Mouse (Mus musculus) lung, embryonic 15.5 days (tissue): ENCODE results near the gene Ulk3. TPM values are rescaled to one million over a fixed set of nuclear protein-coding genes. Genes with fewer than 3 reads are reported as not detected.

Experiments
- ATAC-seq: fragments of 200-750 bp; cut with Nextera tagmentation; 2 replicates; pipeline ENCODE4 v1.8.0; 2017; ENCODE audit warnings: moderate number of reproducible peaks, borderline replicate concordance; ENCODE audit not compliant: low FRiP score, low TSS enrichment; ENCODE audit errors: extremely low read depth
- H3K27ac ChIP-seq: fragments of 300-500 bp; sonication (generic); 2 replicates; pipeline ENCODE4 v1.5.1; 2015; ENCODE audit warnings: moderate library complexity, mild to moderate bottlenecking, inconsistent platforms
- H3K27me3 ChIP-seq: fragments of 300-500 bp; sonication (generic); 2 replicates; pipeline ENCODE4 v1.6.1; 2015; ENCODE audit warnings: inconsistent platforms
- H3K36me3 ChIP-seq: fragments of 300-500 bp; sonication (generic); 2 replicates; pipeline ENCODE4 v1.6.1; 2015; ENCODE audit warnings: inconsistent platforms
- H3K4me1 ChIP-seq: fragments of 300-500 bp; sonication (generic); 2 replicates; pipeline ENCODE4 v1.6.1; 2015; ENCODE audit warnings: inconsistent platforms
- H3K4me2 ChIP-seq: fragments of 300-500 bp; sonication (generic); 2 replicates; pipeline ENCODE4 v1.6.1; 2015; ENCODE audit warnings: inconsistent platforms, mild to moderate bottlenecking, moderate library complexity
- H3K4me3 ChIP-seq: fragments of 300-500 bp; sonication (generic); 2 replicates; pipeline ENCODE4 v1.5.1; 2015; ENCODE audit warnings: mild to moderate bottlenecking, inconsistent platforms
- H3K9ac ChIP-seq: fragments of 300-500 bp; sonication (generic); 2 replicates; pipeline ENCODE4 v1.6.1; 2015; ENCODE audit warnings: inconsistent platforms
- H3K9me3 ChIP-seq: fragments of 300-500 bp; sonication (generic); 2 replicates; pipeline ENCODE4 v1.6.1; 2016; ENCODE audit warnings: inconsistent platforms
- WGBS: fragments of 180-500 bp; shearing (Covaris S2); methylation state at CpG from one replicate; pipeline ENCODE4 v1.1.7; 2015; 5-methylcytosine and 5-hydroxymethylcytosine counted together
- polyA plus RNA-seq: library from polyadenylated mRNA; unstranded; fragments of >200 nt; fragmentation: Nextera tagmentation; extraction: Ambion mirVana; gene quantifications from 2 replicates; pipeline ENCODE4 v1.2.1, GENCODE M21; 2015

Gene Ulk3
- polyA plus RNA-seq, 1 experiment from 2014 or later = 16.0 TPM

DNA sequence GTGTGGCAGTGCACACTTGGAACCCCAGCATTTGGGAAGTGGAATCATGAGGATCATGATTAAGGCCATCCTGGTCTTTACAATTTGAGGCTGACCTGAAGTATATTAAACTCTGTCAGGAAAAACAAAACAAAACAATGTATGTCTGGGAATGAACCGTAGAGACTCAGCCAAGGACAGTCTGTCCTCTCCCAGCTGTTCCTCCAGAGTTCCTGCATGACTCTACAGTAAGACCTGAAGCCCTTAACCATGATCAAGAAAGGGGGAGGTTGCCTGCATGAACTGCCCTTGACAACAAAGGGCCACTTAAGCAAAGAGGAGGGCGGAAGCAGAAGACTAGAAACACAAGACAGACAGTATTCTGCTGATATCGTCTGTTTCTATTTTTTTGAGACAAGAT is 13.7 kb upstream of the Ulk3 start:
- H3K9ac ChIP-seq = no peak overlapping the region
- H3K36me3 ChIP-seq = peaks cover 13% of the 10 kb centered on the region
- H3K4me1 ChIP-seq = no peaks in the 10 kb centered on the region
- no peak for ATAC-seq
- no peak overlapping the region for H3K27ac ChIP-seq
- no peaks in the 10 kb centered on the region for H3K27me3 ChIP-seq
- 59% methylated on average over 3 of the region's 3 CpGs for WGBS
- no peak overlapping the region for H3K4me2 ChIP-seq
- H3K9me3 ChIP-seq = no peaks in the 10 kb centered on the region
- no peak overlapping the region for H3K4me3 ChIP-seq

DNA sequence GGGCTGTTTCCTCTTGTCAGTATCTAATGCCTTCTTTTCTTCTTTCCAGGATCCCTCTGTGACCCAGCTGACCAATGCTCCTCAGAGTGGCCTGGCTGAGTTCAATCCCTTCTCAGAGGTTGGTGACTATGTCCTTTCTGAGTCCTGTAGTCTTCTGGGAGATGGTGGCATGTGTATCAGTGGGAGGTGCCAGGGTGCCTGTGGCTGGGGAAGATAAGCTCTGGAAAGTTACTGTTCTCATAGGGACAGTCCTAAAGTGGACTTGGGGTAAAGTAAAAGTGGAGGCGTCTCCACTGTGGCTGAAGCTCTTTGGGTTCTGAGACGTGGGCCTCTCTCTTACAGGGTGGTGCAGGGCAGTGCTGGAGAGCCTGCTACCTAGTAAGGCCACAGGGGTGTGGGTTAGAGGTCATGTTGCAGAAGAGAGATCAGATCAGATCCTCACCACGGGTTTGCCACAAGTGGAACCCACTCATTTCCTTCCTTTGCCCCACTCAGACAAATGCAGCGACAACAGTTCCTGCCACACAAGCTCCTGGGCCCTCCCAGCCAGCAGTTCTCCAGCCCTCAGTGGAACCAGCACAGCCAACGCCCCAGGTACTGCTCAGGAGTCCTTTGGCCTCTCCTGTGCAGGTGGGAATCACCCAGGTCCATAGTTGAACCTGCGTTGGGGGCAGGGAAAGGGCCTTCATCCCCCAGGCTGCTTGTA is 12.0 kb upstream of the Ulk3 start:
- no peak overlapping the region for H3K9ac ChIP-seq
- H3K27ac ChIP-seq = no peak overlapping the region
- no peak overlapping the region for H3K4me3 ChIP-seq
- no peaks in the 10 kb centered on the region for H3K27me3 ChIP-seq
- ATAC-seq = no peak
- WGBS = 81% methylated on average over 6 of the region's 6 CpGs
- no peaks in the 10 kb centered on the region for H3K4me1 ChIP-seq
- H3K9me3 ChIP-seq = no peaks in the 10 kb centered on the region
- H3K36me3 ChIP-seq = peaks cover 24% of the 10 kb centered on the region
- H3K4me2 ChIP-seq = no peak overlapping the region

DNA sequence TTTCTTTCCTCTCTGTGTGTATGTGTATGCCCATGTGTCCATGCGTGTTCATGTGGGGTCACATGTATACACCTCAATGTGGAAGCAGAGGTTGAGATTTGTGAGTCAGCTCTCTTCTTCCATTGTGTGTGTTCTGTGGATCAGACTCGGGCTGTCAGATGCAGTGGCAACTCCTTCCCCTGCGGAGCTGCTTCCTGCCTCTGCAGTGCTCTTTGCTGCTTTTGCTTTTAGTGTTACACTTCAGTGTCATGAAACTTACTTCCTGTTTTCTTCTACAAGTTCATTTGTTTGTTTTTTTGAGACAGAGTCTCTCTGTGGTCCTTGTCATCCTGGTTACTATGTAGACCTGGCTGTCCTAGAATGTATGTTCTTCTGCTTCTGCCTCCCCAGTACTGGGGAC is 4.3 kb upstream of the Ulk3 start:
- Histone ChIP-seq H3K36me3 (peaks cover 43% of the 10 kb centered on the region; the same call in 1 of the 2 replicates), H3K4me3 (no peak overlapping the region), H3K9me3 (no peaks in the 10 kb centered on the region), H3K27ac (no peak overlapping the region), H3K9ac (no peak overlapping the region), H3K27me3 (no peaks in the 10 kb centered on the region), H3K4me2 (no peak overlapping the region), H3K4me1 (peaks cover 10% of the 10 kb centered on the region)
- WGBS = 81% methylated on average over 3 of the region's 3 CpGs
- no peak for ATAC-seq

DNA sequence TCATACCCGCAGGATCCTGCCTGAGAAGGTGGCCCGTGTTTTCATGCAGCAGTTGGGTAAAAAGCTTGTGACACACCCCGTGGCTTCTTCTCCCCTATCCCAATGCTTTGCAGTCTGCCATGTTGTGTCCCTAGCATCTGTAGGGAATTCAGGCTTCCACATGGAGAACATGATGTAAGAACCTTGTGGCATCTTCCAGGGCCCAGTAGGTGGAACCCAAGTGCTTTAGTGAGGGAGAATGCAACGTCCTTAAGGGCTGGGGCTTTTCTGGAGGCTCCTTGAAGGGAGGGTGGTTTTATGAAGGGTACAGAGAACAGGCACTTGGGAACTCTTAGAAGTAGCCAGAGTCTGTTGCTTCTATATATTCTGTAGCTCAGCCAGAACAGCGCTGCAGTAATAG is 1.5 kb downstream of the Ulk3 start:
- Histone ChIP-seq H3K9ac (no peak overlapping the region), H3K36me3 (peaks cover 31% of the 10 kb centered on the region), H3K4me1 (peaks cover 14% of the 10 kb centered on the region), H3K4me3 (no peak overlapping the region), H3K9me3 (no peaks in the 10 kb centered on the region), H3K27ac (no peak overlapping the region), H3K27me3 (no peaks in the 10 kb centered on the region), H3K4me2 (peak overlapping the region; percentile 91; the same call in 1 of the 2 replicates)
- no peak for ATAC-seq
- 40% methylated on average over 5 of the region's 5 CpGs for WGBS

DNA sequence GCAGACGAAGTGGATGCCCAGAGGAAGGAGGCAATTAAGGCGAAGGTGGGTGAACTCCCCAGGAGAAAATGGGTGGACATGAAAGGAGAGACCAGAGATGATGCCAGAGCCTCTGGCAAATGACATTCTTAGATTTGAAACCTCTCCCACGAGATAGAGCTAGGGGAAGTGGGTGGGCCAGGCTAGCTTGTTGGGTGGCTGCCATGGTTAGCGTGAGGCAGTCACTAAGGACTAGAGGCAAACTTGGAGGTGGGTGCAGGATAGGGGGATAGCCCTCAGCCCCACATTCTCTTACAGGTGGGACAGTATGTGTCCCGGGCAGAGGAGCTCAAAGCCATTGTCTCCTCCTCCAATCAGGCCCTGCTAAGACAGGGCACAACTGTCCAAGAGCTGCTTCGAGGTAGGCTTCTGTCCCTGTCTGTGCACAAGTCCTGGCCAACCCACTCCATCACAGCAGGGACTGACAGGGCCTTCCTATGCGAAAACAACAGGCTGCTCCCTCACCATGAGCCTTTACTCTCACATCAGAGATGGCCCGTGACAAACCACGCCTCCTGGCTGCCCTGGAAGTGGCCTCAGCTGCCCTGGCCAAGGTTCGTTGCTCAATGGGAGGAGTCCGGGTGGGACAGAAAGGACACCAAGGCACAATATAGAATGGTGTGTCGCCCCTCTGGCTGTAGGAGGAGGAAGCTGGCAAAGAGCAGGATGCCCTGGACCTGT is 4.4 kb downstream of the Ulk3 start:
- no peak for ATAC-seq
- no peak overlapping the region for H3K9ac ChIP-seq
- H3K9me3 ChIP-seq = no peaks in the 10 kb centered on the region
- H3K27me3 ChIP-seq = no peaks in the 10 kb centered on the region
- H3K4me1 ChIP-seq = peaks cover 10% of the 10 kb centered on the region
- no peak overlapping the region for H3K27ac ChIP-seq
- H3K36me3 ChIP-seq = peaks cover 23% of the 10 kb centered on the region
- no peak overlapping the region for H3K4me2 ChIP-seq
- 48% methylated on average over 12 of the region's 12 CpGs for WGBS
- H3K4me3 ChIP-seq = no peak overlapping the region

DNA sequence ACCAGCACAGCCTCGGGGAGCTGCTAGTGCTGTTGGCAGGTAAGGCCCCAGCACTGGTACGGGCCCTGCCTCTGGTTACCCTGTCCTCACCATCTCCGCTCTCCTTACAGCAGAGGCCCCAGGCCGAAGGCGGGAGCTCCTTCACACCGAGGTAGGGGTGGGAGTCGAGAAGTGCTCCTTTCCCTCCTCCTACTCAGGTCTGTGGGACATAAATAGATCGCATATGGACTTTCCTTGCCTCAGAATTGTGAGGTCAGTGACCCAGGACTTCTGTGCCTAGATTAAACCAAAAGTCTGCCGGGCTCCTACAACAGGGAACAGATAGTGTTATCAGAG is 4.9 kb downstream of the Ulk3 start:
- 65% methylated on average over 9 of the region's 9 CpGs for WGBS
- H3K9me3 ChIP-seq = no peaks in the 10 kb centered on the region
- no peak for ATAC-seq

DNA sequence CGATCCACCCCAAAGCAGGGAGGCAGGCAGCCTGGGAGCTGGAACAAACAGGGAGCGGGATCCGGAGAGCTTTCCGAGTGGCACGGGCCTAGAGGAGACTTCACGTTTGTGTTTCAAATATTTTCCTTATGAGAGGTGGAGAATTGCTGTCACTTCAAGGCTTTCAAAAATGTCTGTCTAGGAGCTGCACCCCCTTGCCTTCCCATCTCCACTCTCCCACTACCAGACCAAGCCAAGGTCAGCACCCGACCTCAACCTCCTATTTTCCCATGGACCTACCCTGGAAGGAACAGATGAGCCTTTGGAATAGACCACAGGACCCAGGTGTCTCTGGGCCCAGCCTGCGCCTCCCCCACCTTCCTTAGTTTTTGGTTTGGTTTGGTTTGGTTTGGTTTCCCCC is 8.0 kb downstream of the Ulk3 start:
- no peaks in the 10 kb centered on the region for H3K9me3 ChIP-seq
- H3K27ac ChIP-seq = no peak overlapping the region
- WGBS = 76% methylated on average over 8 of the region's 8 CpGs
- H3K36me3 ChIP-seq = peaks cover 21% of the 10 kb centered on the region
- H3K4me2 ChIP-seq = no peak overlapping the region
- no peaks in the 10 kb centered on the region for H3K27me3 ChIP-seq
- ATAC-seq = no peak
- no peak overlapping the region for H3K9ac ChIP-seq
- H3K4me3 ChIP-seq = no peak overlapping the region
- H3K4me1 ChIP-seq = peaks cover 7% of the 10 kb centered on the region

More for the DNA sequence above, 4.9 kb downstream of the Ulk3 start:
- no peak overlapping the region for H3K4me3 ChIP-seq
- peaks cover 23% of the 10 kb centered on the region for H3K36me3 ChIP-seq
- H3K4me1 ChIP-seq = peaks cover 4% of the 10 kb centered on the region; the same call in 1 of the 2 replicates
- no peaks in the 10 kb centered on the region for H3K27me3 ChIP-seq
- H3K4me2 ChIP-seq = no peak overlapping the region
- no peak overlapping the region for H3K27ac ChIP-seq
- H3K9ac ChIP-seq = no peak overlapping the region

DNA sequence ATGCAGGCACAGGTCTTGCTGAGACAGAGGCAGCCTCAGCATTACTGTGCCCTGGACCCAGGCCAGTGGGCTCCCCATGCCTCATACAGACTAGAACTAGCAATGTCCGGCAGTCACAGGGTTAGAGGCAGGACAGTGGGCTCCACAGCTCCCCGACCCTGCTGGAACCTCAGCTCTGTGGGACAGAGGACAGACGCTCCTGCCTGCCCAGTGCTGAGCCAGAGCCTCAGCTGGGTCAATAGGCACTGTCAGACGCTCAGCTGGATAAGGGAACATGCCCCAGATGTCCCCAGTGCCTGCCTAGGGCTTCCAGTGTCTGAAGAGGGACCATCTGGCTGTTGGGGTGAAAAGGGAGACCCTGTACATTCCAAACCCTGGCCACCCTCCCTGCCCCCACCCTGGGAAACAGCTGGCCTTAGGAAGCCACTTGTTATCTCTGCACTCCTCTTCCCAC is 8.7 kb downstream of the Ulk3 start:
- ATAC-seq = no peak
- Histone ChIP-seq H3K36me3 (peaks cover 15% of the 10 kb centered on the region), H3K27ac (no peak overlapping the region), H3K4me1 (peaks cover 7% of the 10 kb centered on the region), H3K4me3 (no peak overlapping the region), H3K9me3 (no peaks in the 10 kb centered on the region), H3K9ac (no peak overlapping the region), H3K27me3 (no peaks in the 10 kb centered on the region), H3K4me2 (no peak overlapping the region)
- 18% methylated on average over 4 of the region's 4 CpGs for WGBS

DNA sequence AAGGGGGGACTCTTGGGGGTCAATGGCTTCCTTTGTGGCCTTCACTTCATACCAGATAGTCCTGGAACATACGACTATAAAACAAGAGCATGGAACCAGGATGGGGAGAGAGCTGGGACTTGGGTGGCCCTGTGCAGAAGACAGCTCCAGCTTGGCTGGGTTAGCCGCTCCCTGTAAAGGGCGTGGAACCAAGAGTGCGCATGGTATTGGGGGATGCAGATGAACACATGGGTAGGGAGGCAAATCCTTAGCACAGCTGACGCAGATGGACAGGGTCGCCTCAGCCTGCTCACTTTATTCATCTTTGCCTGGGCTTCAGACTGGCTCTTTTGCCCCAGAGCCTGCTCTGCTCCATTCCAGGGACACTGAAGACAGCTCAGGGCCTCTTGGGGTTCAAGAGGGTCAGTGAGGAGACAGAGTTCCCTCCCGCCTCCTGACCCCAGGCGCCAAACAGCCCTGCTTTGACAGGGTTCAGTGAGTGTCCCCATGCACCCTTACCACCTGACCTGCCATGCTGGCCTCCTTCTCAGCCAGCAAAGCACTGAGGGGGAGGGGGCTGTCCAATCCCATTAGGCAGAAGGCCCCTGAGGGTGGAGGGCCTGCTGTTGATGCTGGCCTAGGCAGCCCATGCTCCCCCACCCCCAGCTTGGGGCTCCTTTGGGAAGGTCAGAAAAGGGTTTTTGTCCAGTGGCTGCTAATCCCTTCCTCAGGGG is 9.8 kb downstream of the Ulk3 start:
- WGBS = 56% methylated on average over 8 of the region's 8 CpGs
- no peak for ATAC-seq
- Histone ChIP-seq H3K36me3 (peaks cover 9% of the 10 kb centered on the region; the same call in 1 of the 2 replicates), H3K9me3 (no peaks in the 10 kb centered on the region), H3K27ac (no peak overlapping the region), H3K27me3 (no peaks in the 10 kb centered on the region), H3K4me3 (no peak overlapping the region), H3K9ac (no peak overlapping the region), H3K4me2 (no peak overlapping the region), H3K4me1 (peaks cover 7% of the 10 kb centered on the region)

DNA sequence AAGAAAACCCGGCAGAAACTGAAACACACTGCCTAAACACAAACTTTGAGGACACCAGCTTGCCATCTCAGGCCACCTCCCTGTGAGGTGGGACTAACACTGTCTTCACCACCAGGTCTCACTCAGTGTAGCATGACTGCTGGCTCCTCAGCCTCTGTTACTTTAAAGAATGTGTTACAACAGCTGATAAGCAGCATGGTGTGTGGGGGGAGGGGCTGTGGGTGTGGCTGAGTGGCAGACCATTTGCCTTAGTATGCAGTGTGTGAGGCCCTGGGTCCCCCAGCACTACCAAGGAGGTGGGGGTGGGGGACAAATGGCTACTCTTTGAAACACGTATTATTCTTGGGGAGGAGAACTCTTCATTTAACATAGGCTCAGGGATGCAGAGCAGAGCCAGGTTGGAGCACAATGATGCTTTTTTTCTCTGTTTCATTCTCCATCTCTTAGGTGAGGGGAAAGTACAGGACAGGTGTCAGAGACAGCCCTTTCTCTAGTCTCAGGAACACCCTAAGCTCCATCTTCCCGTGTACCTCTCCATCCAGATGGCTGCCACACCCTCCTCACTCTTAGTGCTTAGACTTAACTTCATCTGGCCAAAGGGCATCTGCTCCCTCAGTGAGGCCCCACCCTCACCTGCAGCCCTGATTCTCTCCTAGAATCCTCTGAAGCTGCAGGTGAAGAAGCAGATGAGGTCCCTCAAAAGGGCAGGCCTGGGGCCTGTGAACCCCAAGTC is 11.5 kb downstream of the Ulk3 start:
- H3K27me3 ChIP-seq = peaks cover 3% of the 10 kb centered on the region; the same call in 1 of the 2 replicates
- 2% methylated on average over 3 of the region's 3 CpGs for WGBS
- H3K4me1 ChIP-seq = peaks cover 7% of the 10 kb centered on the region
- H3K9me3 ChIP-seq = no peaks in the 10 kb centered on the region
- H3K9ac ChIP-seq = no peak overlapping the region
- H3K36me3 ChIP-seq = no peaks in the 10 kb centered on the region
- no peak overlapping the region for H3K4me3 ChIP-seq
- H3K27ac ChIP-seq = no peak overlapping the region
- H3K4me2 ChIP-seq = no peak overlapping the region
- ATAC-seq = peak; percentile 31; the same call in 1 of the 2 replicates

DNA sequence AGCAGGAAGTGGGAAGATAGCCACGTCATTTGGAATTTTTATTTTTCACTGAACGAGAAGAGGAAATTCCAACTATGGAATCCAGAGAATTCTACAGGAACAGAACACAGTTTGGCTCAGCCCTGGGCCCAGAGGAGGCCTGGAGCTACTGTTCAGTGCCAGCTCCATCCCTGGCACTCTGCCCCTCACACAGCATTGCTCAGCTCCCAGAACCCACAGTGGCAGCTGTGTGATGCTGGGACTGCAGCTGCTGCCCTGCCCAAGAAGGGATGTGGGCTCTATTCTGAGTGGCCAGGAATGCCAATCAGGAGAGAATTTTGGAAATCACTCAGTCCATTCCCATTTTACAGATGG is 12.1 kb downstream of the Ulk3 start:
- no peaks in the 10 kb centered on the region for H3K36me3 ChIP-seq
- WGBS = 13% methylated on average over 2 of the region's 2 CpGs
- H3K4me3 ChIP-seq = no peak overlapping the region
- no peak for ATAC-seq
- peaks cover 8% of the 10 kb centered on the region; the same call in 1 of the 2 replicates for H3K27me3 ChIP-seq
- H3K9ac ChIP-seq = no peak overlapping the region
- no peak overlapping the region for H3K27ac ChIP-seq
- no peak overlapping the region for H3K4me2 ChIP-seq
- H3K9me3 ChIP-seq = no peaks in the 10 kb centered on the region
- peaks cover 7% of the 10 kb centered on the region for H3K4me1 ChIP-seq
